Mouse (Mus musculus) kidney, adult 2 months (tissue): ENCODE data around the gene Micu1. TPM values are rescaled to one million over a fixed set of nuclear protein-coding genes. Genes with fewer than 3 reads are reported as not detected.

Experiments
- DNase-seq: peaks from one replicate; pipeline ENCODE4 v3.0.0; 2021
- H3K27ac ChIP-seq: fragments of 200-500 bp; 2 replicates; pipeline ENCODE4 v1.5.1; 2012; ENCODE audit warnings: low read depth, low read length, control low read depth, inconsistent platforms; ENCODE audit not compliant: insufficient read depth
- H3K27me3 ChIP-seq: fragments of 200-500 bp; replicated peaks from 2 replicates; pipeline ENCODE4 v1.6.1; 2012; ENCODE audit warnings: mild to moderate bottlenecking, moderate library complexity, low read length, inconsistent platforms; ENCODE audit not compliant: control insufficient read depth, insufficient read depth
- H3K36me3 ChIP-seq: fragments of 200-500 bp; 2 replicates; pipeline ENCODE4 v1.6.1; 2012; ENCODE audit warnings: mild to moderate bottlenecking, moderate library complexity, low read length, inconsistent platforms; ENCODE audit not compliant: control insufficient read depth, insufficient read depth
- H3K4me1 ChIP-seq: fragments of 200-500 bp; 2 replicates; pipeline ENCODE4 v1.6.1; 2011; ENCODE audit warnings: low read length; ENCODE audit not compliant: control insufficient read depth, insufficient read depth
- H3K4me3 ChIP-seq: fragments of 200-500 bp; 2 replicates; pipeline ENCODE4 v1.5.1; 2011; ENCODE audit warnings: mild to moderate bottlenecking, low read depth, low read length, control low read depth; ENCODE audit not compliant: insufficient read depth
- CTCF ChIP-seq: fragments of 200-500 bp; conservative IDR thresholded peaks from 2 replicates; pipeline ENCODE4 v1.5.1; 2011; ENCODE audit warnings: low read depth, mild to moderate bottlenecking, control low read depth, low read length, moderate library complexity, mixed read lengths; ENCODE audit not compliant: insufficient read depth, insufficient read length
- POLR2A ChIP-seq: fragments of 200-500 bp; IDR thresholded peaks from one replicate; pipeline ENCODE4 v1.6.1; 2011; ENCODE audit warnings: low read depth, low read length, control low read depth
- WGBS: fragments of 180-500 bp; shearing (Covaris S2); methylation state at CpG from one replicate; pipeline ENCODE4 v1.1.7; 2018; 5-methylcytosine and 5-hydroxymethylcytosine counted together
- polyA plus RNA-seq: library from polyadenylated mRNA; depleted of rRNA; stranded (reverse); fragments of >200 nt; gene quantifications from 2 replicates; pipeline ENCODE4 v1.2.3, GENCODE M21; 2012; rRNA removed

Micu1 gene
- polyA plus RNA-seq, result 59.0 and 61.2 TPM in 2 replicates

DNA sequence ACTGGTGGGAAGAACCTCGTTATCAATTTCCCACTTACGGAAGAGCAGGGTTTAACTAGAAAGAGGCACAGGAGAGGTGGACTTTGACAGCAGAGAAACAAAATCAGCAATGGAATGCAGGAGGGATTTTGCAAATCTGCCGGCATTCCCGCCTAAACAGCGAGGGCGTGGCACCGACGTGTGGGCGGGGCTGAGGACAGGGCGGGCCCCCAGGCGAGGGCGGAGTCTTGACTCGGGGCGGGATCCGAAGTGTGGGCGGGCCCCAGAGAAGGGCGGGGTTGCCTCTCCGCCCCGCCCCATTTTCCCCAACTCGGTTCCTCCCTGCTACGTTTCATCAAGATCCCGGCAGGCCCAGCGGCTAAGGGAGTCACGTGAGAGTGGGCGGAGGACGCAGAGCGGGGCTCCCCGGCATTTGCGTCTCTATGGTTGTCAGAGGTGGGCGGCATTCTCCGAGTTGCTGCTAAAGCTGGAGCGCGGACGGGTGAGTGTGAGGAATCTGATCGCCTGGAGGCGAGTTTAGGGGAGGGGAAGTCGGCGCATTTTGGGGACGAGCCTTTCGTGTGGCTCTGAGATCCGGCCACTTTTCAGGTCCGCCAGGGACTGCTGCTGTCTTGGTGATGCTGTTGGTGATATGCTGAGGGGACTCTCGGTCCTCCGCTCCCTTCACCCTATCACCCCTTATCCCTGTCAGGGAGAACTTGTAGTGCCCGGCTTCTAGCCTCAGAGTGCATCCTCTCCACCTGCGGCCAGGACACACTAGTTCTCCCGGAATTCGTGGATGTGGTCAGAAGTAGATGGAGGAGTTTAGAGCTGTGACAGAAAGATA lies at the start of gene Micu1:
Gene Micu1 (plus strand): TSS at position 271 of the 826 bp plus-strand sequence.
- DNase-seq, result peak; percentile 97
- Histone ChIP-seq H3K4me1 (peaks cover 6% of the 10 kb centered on the region; the same call in 1 of the 2 replicates), H3K27me3 (no peaks in the 10 kb centered on the region), H3K36me3 (no peaks in the 10 kb centered on the region), H3K27ac (peak within 1 kb of the TSS; percentile 6; the same call in 1 of the 2 replicates), H3K4me3 (peak within 1 kb of the TSS; percentile 70)
- WGBS, result under 1% methylated on average over 48 of the region's 48 CpGs
- TF ChIP-seq CTCF (no peak), POLR2A (peak; percentile 22)

DNA sequence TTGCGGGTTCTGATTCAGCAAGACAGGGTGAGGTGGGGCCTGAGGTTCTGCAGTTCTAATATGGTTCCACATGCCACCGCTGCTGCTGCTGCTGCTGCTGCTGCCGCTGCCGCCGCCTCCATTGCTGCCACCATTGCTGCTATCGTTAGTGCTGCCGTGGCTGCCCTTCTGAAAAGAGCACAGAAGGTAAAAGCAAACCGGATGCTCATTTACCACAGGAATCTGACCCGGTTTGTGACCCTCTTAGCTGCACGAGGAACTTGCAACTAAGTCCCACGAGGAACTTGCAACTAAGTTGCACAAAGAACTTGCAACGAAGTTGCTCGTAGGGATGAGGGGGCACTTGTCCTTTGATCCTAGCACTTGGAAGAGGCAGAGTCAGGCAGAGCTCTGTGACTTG lies 45.5 kb upstream of the Micu1 start:
- no peaks in the 10 kb centered on the region for H3K27me3 ChIP-seq
- TF ChIP-seq CTCF (no peak), POLR2A (no peak)
- no peak overlapping the region for H3K27ac ChIP-seq
- H3K36me3 ChIP-seq, result no peaks in the 10 kb centered on the region
- WGBS, result 81% methylated on average over 13 of the region's 13 CpGs
- H3K4me1 ChIP-seq, result no peaks in the 10 kb centered on the region
- H3K4me3 ChIP-seq, result no peak overlapping the region
- DNase-seq, result no peak

DNA sequence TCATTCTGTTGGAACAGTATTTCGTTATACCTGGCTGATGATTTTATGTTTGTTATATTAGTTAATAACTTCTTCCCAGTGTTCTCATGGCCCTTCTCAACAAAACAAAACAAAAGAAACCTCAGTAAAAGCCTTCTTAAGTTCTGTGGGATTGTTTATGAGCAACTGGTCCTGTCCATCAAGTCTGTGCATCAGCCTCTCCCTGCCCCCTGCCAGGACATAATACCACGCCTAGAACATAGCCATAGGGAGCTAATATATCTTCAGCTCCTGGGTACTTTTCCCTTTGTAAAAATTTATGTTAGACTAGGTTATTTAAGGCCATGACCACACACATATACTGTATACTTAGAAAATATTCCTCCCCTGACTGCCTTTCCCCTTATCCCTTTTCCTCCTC lies 37.5 kb upstream of the Micu1 start:
- no peak overlapping the region for H3K4me3 ChIP-seq
- H3K27ac ChIP-seq, result no peak overlapping the region
- no peaks in the 10 kb centered on the region for H3K36me3 ChIP-seq
- 77% methylated on average over 2 of the region's 2 CpGs for WGBS
- TF ChIP-seq POLR2A (no peak), CTCF (no peak)
- no peak for DNase-seq
- peaks cover 3% of the 10 kb centered on the region; the same call in 1 of the 2 replicates for H3K4me1 ChIP-seq
- no peaks in the 10 kb centered on the region for H3K27me3 ChIP-seq

DNA sequence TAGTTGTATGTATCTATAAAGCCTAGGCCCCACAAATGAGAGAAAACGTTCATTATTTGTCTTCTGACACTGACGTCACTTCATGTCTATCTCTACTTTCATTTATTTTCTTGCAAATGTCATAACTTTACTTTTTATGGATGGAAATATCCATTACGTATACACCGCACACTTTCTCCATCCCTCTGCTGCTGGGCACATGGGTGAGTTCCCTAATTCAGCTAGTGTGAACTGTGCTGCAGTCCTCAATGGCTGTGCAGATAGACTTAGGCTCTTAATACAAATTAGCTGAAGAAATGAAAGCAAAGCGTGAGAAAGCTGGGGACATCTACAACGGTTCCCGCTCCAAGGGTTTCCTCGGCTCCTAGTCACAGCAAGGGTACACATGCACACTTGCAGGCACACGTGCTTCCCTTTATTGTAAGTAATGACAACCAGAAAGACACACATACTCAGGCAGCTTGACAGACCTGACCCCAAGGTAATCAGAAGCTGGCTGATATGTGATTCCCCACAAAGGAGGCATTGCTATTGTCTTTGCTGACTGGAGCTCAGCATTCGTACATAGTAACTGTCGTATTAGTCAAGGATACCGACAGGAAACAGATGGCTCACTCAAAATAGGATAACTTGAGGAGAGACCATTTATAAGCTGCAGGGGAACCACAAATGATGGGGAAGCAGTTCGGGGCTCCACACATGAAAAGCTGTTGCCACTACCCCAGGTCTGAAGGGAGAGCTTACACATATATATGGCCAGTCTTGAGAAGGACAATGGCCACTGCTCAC lies 36.6 kb upstream of the Micu1 start:
- peaks cover 3% of the 10 kb centered on the region; the same call in 1 of the 2 replicates for H3K4me1 ChIP-seq
- H3K36me3 ChIP-seq, result no peaks in the 10 kb centered on the region
- no peak for DNase-seq
- H3K4me3 ChIP-seq, result no peak overlapping the region
- H3K27ac ChIP-seq, result no peak overlapping the region
- H3K27me3 ChIP-seq, result no peaks in the 10 kb centered on the region
- 72% methylated on average over 13 of the region's 13 CpGs for WGBS
- no peak for TF ChIP-seq CTCF
- TF ChIP-seq POLR2A, result no peak

DNA sequence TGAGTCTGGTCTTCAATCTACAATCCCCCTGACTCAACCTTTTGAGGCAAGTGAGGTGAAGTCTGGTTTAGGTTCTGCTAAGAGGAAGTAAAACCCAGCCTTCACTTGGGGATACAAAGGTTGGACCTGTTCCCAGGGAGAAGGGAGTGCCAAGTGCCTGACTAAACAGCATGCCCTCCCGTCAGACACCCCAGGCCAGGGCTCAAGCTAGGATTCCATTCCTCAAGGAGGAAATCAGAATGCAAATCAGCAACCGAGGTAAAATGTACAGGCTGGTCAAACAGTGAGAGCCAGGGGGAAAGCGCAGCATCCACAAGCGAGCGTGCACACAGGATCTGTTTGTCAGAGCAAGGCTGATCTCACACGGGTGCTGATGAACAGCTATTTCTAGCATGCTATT lies 34.9 kb upstream of the Micu1 start:
- WGBS, result 43% methylated on average over 6 of the region's 6 CpGs
- DNase-seq, result peak; percentile 47
- H3K27ac ChIP-seq, result no peak overlapping the region

DNA sequence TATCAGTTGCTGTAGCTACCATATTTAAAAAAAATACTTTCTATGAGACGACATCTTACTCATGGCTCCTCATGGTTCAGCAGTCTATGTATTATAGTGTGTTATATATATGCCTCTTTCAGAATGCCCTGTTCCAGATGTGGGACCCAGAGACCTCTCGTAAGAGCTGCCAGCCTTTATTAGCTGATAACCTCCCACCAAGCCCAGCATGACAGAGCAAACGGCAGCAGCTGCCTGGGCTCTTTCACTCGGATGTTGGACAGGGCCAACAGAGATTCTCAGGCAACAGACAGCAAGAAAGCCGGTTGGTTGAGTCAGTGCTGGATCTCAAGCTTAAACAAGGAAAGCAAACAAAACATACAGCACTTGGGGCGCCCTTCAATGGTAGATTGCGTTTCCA lies 33.8 kb upstream of the Micu1 start:
- Histone ChIP-seq H3K4me1 (peaks cover 3% of the 10 kb centered on the region; the same call in 1 of the 2 replicates), H3K27ac (no peak overlapping the region), H3K27me3 (no peaks in the 10 kb centered on the region), H3K36me3 (no peaks in the 10 kb centered on the region), H3K4me3 (no peak overlapping the region)
- 84% methylated on average over 7 of the region's 7 CpGs for WGBS
- TF ChIP-seq POLR2A, result no peak
- no peak for TF ChIP-seq CTCF
- no peak for DNase-seq

More for the DNA sequence above, 34.9 kb upstream of the Micu1 start:
- H3K27me3 ChIP-seq, result no peaks in the 10 kb centered on the region
- no peak overlapping the region for H3K4me3 ChIP-seq
- H3K4me1 ChIP-seq, result peaks cover 3% of the 10 kb centered on the region; the same call in 1 of the 2 replicates
- TF ChIP-seq POLR2A (no peak), CTCF (no peak)
- no peaks in the 10 kb centered on the region for H3K36me3 ChIP-seq

DNA sequence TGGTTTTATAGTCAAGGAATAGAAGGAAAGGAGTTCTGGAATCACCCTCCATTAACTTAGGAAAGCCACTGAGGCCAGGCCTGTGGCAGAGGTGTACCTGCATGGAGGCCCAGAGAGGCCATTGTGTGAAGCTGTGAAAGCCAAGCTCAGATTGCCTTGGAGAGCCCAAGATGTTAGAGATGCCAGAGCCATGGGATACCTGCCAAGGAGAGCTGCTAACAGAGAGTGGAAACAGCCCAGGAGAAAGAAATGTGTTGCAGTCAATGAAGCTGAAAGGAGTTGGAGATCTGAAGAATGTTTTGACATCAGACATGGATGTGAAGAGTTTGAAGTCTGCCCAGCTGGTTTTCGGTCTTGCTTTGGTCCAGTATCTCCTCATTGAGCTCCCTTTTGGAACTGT lies 24.4 kb upstream of the Micu1 start:
- 93% methylated on average over 1 of the region's 1 CpGs for WGBS
- Histone ChIP-seq H3K27me3 (no peaks in the 10 kb centered on the region), H3K4me3 (no peak overlapping the region), H3K27ac (no peak overlapping the region), H3K4me1 (no peaks in the 10 kb centered on the region), H3K36me3 (no peaks in the 10 kb centered on the region)
- DNase-seq, result no peak
- TF ChIP-seq CTCF (no peak), POLR2A (no peak)
